Mouse (Mus musculus) gastrocnemius, adult 8-10 months (tissue): ENCODE results near the gene Abraxas2. TPM values are rescaled to one million over a fixed set of nuclear protein-coding genes. Genes with fewer than 3 reads are reported as not detected.
A peak's percentile ranks its signal among the peaks of the same experiment; 100 is the strongest.

ENCODE experiments used
- DNase-seq, 2 experiments: peaks; one replicate each; pipeline ENCODE4 v3.0.0; 2022; ENCODE audit warnings: low spot score in 2 of 2
- total RNA-seq, 4 experiments: library from RNA; stranded (reverse); gene quantifications; 2 replicates each; pipeline ENCODE4 v1.2.4; 2022

Gene Abraxas2
- total RNA-seq, 4 experiments from 2014 or later = 21.9 to 24.0 (median 22.7) TPM

DNA sequence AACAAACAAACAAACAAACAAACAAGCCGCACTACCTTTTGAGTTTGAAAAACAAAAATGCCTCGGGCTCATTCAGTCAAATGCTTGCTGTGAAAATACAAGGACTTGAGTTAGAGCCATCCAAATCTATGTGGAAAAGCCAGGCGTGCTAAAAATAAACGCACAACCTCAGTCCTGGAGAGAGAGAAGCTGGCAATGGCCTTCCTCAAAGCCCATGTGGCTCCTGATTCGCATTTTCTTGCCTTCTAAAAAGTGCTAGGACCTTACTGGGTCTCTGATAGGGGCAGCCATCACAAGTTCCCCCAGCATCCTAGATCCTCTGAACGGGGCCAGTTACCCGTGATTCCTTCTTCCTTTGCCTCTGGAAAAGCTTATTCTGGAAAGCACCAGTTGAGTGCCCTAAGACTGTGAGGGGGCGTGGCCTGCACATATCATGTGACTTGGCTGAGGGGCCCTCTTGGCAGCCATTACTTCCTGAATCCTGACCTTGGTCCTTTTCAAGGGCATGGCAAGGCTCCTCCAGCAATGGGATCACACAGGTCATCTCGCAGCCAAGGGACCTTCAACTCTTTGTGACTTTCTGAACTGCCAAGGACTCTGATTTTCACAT lies 37.3 kb downstream of the Abraxas2 start:
- DNase-seq = no peak

DNA sequence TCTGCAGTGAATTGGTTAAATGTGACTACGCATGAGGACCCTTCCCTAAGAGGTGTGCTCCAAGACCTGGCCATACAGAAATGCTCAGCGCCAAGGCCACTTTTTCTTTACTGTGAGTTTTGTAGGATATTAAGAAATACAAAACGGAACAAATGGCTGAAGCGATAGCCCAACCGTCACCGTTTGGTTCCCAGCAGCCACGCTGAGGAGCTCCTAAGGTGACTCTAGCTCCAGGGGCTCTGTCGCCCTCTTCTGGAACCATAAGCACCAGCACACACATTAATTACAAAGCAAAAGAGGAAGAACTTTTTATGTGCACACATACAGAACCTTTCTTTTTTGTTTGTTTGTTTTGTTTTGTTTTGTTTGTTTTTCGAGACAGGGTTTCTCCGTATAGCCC lies 38.2 kb downstream of the Abraxas2 start:
- DNase-seq = no peak

DNA sequence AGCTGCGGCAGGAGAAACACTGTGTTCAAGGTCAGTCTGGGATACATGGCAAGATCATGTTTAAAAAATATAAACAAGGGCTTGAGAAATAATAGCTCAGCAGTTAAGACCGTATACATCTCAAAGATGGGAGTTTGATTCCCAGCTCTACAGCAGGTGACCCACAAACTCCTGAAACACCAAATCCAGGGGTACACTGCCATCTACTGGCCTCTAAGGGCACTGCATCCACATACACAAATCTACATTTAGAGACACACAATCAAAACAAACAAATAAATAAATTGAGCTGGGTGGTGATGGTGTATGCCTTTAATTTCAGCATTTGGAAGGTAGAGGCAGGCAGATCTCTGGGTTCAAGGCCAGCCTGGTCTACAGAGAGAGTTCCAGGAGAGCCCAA lies 39.2 kb downstream of the Abraxas2 start:
- no peak for DNase-seq

DNA sequence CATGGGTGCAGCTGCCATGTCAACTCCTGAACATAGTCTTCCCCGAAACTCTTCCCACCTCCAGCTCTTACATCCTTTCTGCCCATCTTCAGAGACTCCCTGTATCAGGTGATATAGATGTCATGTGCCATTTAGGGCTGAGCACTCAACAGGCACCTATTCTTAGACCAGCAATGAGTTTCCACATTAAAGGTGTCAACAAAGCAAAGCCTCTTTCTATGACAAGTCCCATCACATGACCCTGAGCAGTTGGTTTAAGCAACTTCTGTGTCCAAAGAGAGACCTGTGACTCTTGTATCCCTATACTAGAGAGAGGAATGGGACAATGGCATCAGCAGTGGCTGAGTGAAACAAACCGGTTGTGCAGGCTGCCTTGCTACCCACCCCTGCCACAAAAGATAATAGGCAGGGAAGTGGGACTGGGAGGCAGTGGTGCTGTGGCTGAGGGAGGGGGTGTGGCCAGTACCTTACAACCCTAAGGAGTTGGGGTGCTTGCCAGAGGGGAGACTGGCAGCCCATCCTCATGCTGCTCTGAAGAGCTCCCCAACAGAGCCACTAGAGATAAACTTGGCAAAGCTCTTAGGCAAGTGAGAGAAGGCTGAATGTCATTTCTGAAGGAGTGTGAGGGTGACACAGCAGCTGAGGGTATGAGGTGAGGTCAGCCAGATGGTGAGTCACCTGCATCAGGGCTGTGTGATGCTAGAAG lies 42.0 kb downstream of the Abraxas2 start:
- DNase-seq = no peak

DNA sequence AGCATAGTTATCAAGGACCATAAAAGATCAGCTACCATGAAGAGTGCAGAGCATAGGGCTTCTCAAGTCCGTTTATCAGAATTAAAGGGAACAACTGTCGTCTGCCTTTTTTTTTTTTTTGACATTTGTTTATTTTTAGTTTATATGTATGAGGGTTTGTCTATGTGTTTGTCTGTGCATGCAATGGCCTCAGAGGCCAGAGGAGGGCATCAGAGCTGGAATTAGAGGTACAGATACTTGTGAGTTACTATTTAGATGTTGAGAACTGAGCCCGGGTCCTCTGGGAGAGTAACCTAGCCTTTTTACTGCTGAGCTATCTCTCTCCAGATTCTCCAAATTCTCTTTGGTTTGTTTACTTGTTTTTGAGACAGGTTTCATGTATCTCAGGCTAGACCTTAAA lies 44.8 kb downstream of the Abraxas2 start:
- no peak for DNase-seq

DNA sequence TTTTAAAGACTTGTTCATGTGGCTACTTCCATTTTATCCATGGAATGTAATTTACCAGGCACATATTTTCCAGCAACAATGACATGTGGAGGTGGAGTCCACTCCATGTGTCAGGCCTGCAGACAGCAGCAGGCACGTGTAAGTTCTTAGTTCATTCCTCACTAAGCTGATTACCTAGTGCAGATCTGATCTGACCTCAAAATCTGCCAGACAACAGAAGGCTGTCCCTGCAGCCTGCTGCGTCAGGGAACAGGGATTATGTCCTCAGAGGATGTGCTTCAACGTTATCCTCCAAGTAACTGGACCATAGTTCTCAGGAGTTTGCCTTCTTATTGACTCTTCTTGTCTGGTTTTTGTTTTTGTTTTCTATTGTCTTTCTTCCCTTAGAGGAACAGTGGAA lies 62.9 kb downstream of the Abraxas2 start:
- no peak for DNase-seq

DNA sequence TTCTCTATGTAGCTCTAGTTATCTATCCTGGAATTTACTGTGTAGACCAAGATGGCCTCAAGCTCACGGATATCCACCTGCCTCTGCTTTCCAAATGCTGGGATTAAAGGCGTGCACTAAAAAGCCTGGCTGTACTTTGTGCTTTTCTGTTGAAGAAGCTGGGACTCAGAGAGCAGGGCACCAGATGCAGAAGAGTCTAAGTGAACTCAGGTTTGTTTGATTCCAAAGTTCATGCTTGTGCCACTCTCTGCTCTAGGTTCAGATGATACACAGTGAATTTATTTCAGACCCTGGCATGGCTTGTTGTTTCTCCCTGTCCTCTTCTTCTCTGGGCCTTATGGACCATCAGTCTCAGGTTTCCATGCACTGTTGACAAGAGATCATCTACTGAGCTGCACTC lies 66.2 kb downstream of the Abraxas2 start:
- DNase-seq = no peak

DNA sequence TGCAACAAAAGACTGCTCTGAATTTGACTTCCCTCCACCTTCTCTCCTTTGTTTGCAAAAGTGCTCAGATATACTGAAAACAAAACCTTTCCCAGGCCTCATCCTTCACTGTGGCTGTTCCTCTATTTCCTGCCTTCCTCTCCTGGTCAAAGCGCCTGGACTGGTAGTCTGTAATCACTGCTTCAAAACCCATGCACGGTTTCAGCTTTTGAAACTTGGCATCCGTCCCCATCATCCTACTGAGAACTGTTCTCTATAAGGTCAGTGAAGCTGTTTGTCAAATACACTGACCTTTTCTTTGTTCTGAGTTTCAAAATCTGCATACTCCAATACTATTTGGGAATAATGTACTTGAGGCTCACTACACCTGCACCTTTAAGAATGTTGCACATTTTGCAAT lies 68.2 kb downstream of the Abraxas2 start:
- DNase-seq = no peak

DNA sequence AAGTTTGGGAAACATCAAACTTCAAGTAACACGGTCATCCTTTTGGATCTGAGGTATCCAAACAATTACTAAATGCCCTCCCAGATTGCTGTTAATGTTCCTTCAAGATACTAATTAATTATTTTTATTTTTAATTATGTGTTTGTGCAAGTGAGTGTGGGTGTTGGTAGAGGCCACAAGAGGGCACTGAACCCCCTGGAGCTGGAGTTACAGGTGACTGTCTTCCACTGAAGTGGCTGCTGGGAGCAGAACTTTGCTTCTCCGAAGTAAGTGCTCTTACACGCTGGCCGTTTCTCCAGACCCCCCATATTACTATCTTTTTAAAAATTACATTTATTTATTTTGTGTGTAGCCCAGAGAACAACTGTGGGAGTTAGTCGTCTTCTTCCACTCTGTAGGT lies 71.0 kb downstream of the Abraxas2 start:
- DNase-seq = no peak

DNA sequence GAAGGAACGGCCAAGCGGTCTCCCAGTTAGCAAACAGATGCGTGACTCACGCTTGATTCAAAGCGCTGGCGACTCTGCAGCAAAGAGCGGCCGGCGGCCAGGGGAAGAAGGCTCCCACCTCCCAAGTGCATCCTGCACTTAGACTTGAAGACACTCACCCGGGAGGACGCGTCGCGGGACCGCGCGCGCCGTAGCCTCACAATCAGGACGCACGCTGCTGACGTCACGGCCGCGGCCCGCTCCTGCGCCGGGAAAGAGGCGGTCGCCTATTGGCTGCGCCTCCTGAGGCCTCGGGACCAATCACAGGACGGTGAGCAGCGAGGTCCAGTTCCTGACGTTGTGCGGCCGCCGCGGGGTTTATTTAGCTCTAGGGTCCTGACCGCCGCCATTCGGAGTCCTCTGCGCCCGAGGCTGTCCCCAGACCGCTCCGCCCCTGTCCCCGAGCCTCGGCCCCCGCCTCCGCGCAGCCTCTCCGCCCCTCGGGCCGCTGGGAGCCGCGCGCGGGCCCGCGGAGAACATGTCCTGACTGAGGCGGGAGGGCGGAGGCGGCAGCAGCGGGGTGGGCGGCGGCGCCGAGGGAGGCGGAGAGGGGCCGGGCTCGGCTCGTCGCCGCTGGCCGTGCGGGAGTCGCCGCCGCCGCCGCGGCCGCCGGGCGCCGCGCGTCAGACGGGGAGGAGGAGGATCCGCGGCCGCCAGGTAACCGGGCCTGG lies 72.0 kb downstream of the Abraxas2 start, which contains the start of gene Zranb1:
TSS of gene Zranb1 (plus strand) at position 293 of the 710 bp plus-strand sequence.
- DNase-seq = peak; percentile 97 to 99

DNA sequence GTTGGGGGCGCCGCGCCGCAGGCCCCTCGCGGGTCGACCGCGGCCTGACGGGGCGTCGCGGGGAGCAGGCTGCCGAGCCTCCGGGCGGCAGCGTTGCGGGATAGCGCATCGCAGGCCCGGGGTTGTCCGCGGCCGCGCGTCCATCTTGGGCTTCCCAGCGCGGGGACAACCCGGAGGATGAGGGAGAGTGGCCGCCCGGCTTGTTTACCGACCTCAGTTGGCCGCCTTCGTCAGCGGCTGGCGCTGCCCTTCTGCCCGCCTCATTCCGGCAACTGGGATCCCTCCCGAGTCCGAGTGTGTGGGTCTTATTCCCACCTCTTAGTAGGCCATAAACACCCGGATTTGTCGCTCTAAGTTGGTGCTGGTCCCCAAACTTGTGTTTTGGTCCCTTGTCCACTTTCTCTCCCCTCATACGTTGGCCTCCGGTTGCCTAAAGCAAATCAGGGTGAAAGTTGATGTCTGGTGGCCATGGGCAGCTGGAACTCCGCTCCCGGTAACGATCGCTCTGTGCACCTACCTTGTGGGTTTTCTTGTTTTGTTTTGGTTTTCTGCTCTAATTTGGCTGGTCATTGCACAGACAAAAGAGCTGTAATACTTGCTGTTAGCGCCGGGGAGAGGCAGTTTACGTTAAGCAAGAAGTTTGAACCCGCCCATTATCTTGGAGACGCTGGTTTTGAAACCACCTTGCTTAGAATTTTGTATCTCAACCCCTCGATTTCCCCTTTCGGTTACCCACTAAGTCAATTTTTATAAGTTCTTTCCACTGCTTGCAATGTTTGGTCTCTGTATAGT lies 72.7 kb downstream of the Abraxas2 start:
- DNase-seq = peak; percentile 24 to 47

DNA sequence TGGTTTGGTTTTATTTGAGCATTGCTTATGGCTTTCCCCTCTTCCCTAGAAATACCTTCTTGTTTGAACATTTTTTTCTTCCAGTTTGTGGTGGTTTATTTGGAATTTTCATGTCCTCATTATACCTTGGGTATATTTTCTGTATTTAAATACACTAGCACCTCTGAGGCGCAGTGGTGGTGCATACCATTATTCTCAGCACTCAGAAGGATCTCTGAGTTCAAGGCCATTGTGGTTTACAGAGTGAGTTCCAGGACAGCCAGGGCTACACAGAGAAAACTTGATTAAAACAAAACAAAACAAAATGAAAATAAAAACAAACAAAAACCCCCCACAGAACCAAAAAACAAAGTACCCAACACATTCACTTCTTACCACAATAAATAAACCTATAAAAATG lies 74.3 kb downstream of the Abraxas2 start:
- DNase-seq = no peak

Other genes with a start within 250 kb of the Abraxas2 start
- 10 to 100 TPM; 12.5 to 17.2 (median 14.5) TPM for gene Lhpp, start 248.6 kb upstream of the Abraxas2 start, total RNA-seq
- 10 to 100 TPM; 17.4 to 31.8 (median 21.1) TPM for gene Fam53b, start 45.3 kb upstream of the Abraxas2 start, total RNA-seq
- 1 to 10 TPM; 4.6 to 9.0 (median 5.9) TPM for gene Eef1akmt2, start 6.6 kb upstream of the Abraxas2 start, total RNA-seq
- 10 to 100 TPM; 55.7 to 67.7 (median 59.6) TPM for gene Zranb1, start 71.9 kb downstream of the Abraxas2 start, total RNA-seq